Mouse (Mus musculus): Measurements from ENCODE around the gene Ube4a. TPM values are rescaled to one million over a fixed set of nuclear protein-coding genes. Genes with fewer than 3 reads are reported as not detected.
A peak's percentile ranks its signal among the peaks of the same experiment; 100 is the strongest.

Ube4a gene
- total RNA-seq (2017): 17.7 to 43.2 TPM (median 41.6 TPM) in 3 replicates

- ATAC-seq (replicated peaks; ENCODE audit: insufficient number of reproducible peaks, low FRiP score, low TSS enrichment, poor library complexity, severe bottlenecking): peak; percentile 98
These were observed at the start of gene Ube4a for GRCm38 (mm10) chr9:44965126-44965832. Gene Ube4a, minus strand, starts transcription at chr9:44965600.

GRCm38 (mm10) chr9:45014879-45015278 is 49.5 kb upstream of the Ube4a start:
- no peak for ATAC-seq (replicated peaks; ENCODE audit: insufficient number of reproducible peaks, low FRiP score, low TSS enrichment, poor library complexity, severe bottlenecking)

GRCm38 (mm10) chr9:45011291-45011690 is 45.9 kb upstream of the Ube4a start:
- ATAC-seq (replicated peaks; ENCODE audit: insufficient number of reproducible peaks, low FRiP score, low TSS enrichment, poor library complexity, severe bottlenecking): no peak

- ATAC-seq (replicated peaks; ENCODE audit: insufficient number of reproducible peaks, low FRiP score, low TSS enrichment, poor library complexity, severe bottlenecking): no peak
These were observed 45.1 kb upstream of the Ube4a start for GRCm38 (mm10) chr9:45010461-45010860.

- ATAC-seq (replicated peaks; ENCODE audit: insufficient number of reproducible peaks, low FRiP score, low TSS enrichment, poor library complexity, severe bottlenecking): no peak
These were observed 44.0 kb upstream of the Ube4a start, which contains the start of gene Cd3e for GRCm38 (mm10) chr9:45009180-45010078. Gene Cd3e, minus strand, starts transcription at chr9:45009627.

- ATAC-seq (replicated peaks; ENCODE audit: insufficient number of reproducible peaks, low FRiP score, low TSS enrichment, poor library complexity, severe bottlenecking): no peak
These were observed 42.9 kb upstream of the Ube4a start for GRCm38 (mm10) chr9:45008342-45008741.

GRCm38 (mm10) chr9:45007404-45007803 is 42.0 kb upstream of the Ube4a start:
- no peak for ATAC-seq (replicated peaks; ENCODE audit: insufficient number of reproducible peaks, low FRiP score, low TSS enrichment, poor library complexity, severe bottlenecking)

- no peak for ATAC-seq (replicated peaks; ENCODE audit: insufficient number of reproducible peaks, low FRiP score, low TSS enrichment, poor library complexity, severe bottlenecking)
These were observed 34.8 kb upstream of the Ube4a start for GRCm38 (mm10) chr9:45000249-45000648.

GRCm38 (mm10) chr9:44999776-45000175 is 34.4 kb upstream of the Ube4a start:
- ATAC-seq (replicated peaks; ENCODE audit: insufficient number of reproducible peaks, low FRiP score, low TSS enrichment, poor library complexity, severe bottlenecking): no peak

GRCm38 (mm10) chr9:44999171-44999570 is 33.8 kb upstream of the Ube4a start:
- no peak for ATAC-seq (replicated peaks; ENCODE audit: insufficient number of reproducible peaks, low FRiP score, low TSS enrichment, poor library complexity, severe bottlenecking)

- ATAC-seq (replicated peaks; ENCODE audit: insufficient number of reproducible peaks, low FRiP score, low TSS enrichment, poor library complexity, severe bottlenecking): 0 out of 2 replicates have a peak, but pooled peaks have one; percentile 31
These were observed 32.7 kb upstream of the Ube4a start for GRCm38 (mm10) chr9:44998138-44998537.

GRCm38 (mm10) chr9:44996590-44996989 is 31.2 kb upstream of the Ube4a start:
- no peak for ATAC-seq (replicated peaks; ENCODE audit: insufficient number of reproducible peaks, low FRiP score, low TSS enrichment, poor library complexity, severe bottlenecking)

GRCm38 (mm10) chr9:44994962-44995361 is 29.6 kb upstream of the Ube4a start:
- ATAC-seq (replicated peaks; ENCODE audit: insufficient number of reproducible peaks, low FRiP score, low TSS enrichment, poor library complexity, severe bottlenecking): no peak

GRCm38 (mm10) chr9:44993268-44993667 is 27.9 kb upstream of the Ube4a start:
- no peak for ATAC-seq (replicated peaks; ENCODE audit: insufficient number of reproducible peaks, low FRiP score, low TSS enrichment, poor library complexity, severe bottlenecking)

GRCm38 (mm10) chr9:44992271-44992670 is 26.9 kb upstream of the Ube4a start:
- no peak for ATAC-seq (replicated peaks; ENCODE audit: insufficient number of reproducible peaks, low FRiP score, low TSS enrichment, poor library complexity, severe bottlenecking)

GRCm38 (mm10) chr9:44991821-44992220 is 26.4 kb upstream of the Ube4a start:
- ATAC-seq (replicated peaks; ENCODE audit: insufficient number of reproducible peaks, low FRiP score, low TSS enrichment, poor library complexity, severe bottlenecking): no peak

GRCm38 (mm10) chr9:44986976-44987375 is 21.6 kb upstream of the Ube4a start:
- ATAC-seq (replicated peaks; ENCODE audit: insufficient number of reproducible peaks, low FRiP score, low TSS enrichment, poor library complexity, severe bottlenecking): 0 out of 2 replicates have a peak, but pooled peaks have one; percentile 10

- peak; percentile 98 for ATAC-seq (replicated peaks; ENCODE audit: insufficient number of reproducible peaks, low FRiP score, low TSS enrichment, poor library complexity, severe bottlenecking)
These were observed 20.9 kb upstream of the Ube4a start for GRCm38 (mm10) chr9:44986242-44986781.

- 0 out of 2 replicates have a peak, but pooled peaks have one; percentile 7 for ATAC-seq (replicated peaks; ENCODE audit: insufficient number of reproducible peaks, low FRiP score, low TSS enrichment, poor library complexity, severe bottlenecking)
These were observed 20.3 kb upstream of the Ube4a start for GRCm38 (mm10) chr9:44985721-44986161.

Measured in monocyte, adult 5-6 weeks (primary cell).